Mouse (Mus musculus) lung, embryonic 16.5 days (tissue): ENCODE data around the gene Brd1. TPM values are rescaled to one million over a fixed set of nuclear protein-coding genes. Genes with fewer than 3 reads are reported as not detected.

Source experiments
- ATAC-seq: fragments of 200-750 bp; cut with Nextera tagmentation; 2 replicates; pipeline ENCODE4 v1.8.0; 2017; ENCODE audit warnings: low read depth, mild to moderate bottlenecking, moderate library complexity
- H3K27ac ChIP-seq: fragments of 300-500 bp; sonication (generic); 2 replicates; pipeline ENCODE4 v1.5.1; 2014; ENCODE audit warnings: mild to moderate bottlenecking, control low read depth, low read length
- H3K27me3 ChIP-seq: fragments of 300-500 bp; sonication (generic); 2 replicates; pipeline ENCODE4 v1.6.1; 2014; ENCODE audit warnings: low read depth, low read length, mixed read lengths; ENCODE audit not compliant: control insufficient read depth, insufficient read depth
- H3K36me3 ChIP-seq: fragments of 300-500 bp; sonication (generic); 2 replicates; pipeline ENCODE4 v1.6.1; 2014; ENCODE audit warnings: low read length; ENCODE audit not compliant: control insufficient read depth, insufficient read depth
- H3K4me1 ChIP-seq: fragments of 300-500 bp; sonication (generic); replicated peaks from 2 replicates; pipeline ENCODE4 v1.6.1; 2014; ENCODE audit warnings: low read length, mixed read lengths; ENCODE audit not compliant: control insufficient read depth, insufficient read depth
- H3K4me2 ChIP-seq: fragments of 300-500 bp; sonication (generic); 2 replicates; pipeline ENCODE4 v1.6.1; 2014; ENCODE audit warnings: low read depth, low read length, control low read depth
- H3K4me3 ChIP-seq: fragments of 300-500 bp; sonication (generic); 2 replicates; pipeline ENCODE4 v1.5.1; 2014; ENCODE audit warnings: mild to moderate bottlenecking, low read length, control low read depth
- H3K9ac ChIP-seq: fragments of 300-500 bp; sonication (generic); 2 replicates; pipeline ENCODE4 v1.6.1; 2014; ENCODE audit warnings: low read length, control low read depth
- H3K9me3 ChIP-seq: fragments of 300-500 bp; sonication (generic); 2 replicates; pipeline ENCODE4 v1.6.1; 2016; ENCODE audit warnings: low read length; ENCODE audit not compliant: control insufficient read depth
- WGBS: fragments of 180-500 bp; shearing (Covaris S2); extraction: QIAGEN DNeasy Blood & Tissue Kit; methylation state at CpG from one replicate; pipeline ENCODE4 v1.1.7; 2014; 5-methylcytosine and 5-hydroxymethylcytosine counted together
- polyA plus RNA-seq: library from polyadenylated mRNA; unstranded; fragments of >200 nt; fragmentation: Nextera tagmentation; extraction: Ambion mirVana; gene quantifications from 2 replicates; pipeline ENCODE4 v1.2.1, GENCODE M21; 2015

Gene Brd1
- polyA plus RNA-seq, 1 experiment from 2014 or later: 17.7 TPM

DNA sequence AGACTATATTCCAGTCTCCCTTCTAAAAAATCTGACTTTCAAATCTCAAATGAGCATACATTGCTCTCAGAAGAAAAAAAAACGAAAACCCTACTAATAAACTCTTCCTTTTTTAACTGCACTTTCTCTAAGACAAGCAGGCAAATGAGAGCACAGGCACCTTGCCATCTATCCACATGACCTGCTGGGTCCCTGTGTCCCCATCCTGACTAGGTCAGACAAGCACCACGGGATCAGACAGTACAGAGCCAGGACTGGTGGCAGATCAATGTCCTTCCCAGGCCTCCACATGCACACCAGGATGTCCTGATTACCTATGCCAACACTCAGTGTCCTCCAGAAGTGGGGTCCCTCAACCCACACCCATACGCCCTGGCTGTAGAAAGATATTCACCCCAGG lies 72.4 kb downstream of the Brd1 start:
- Histone ChIP-seq H3K27ac (no peak overlapping the region), H3K27me3 (no peaks in the 10 kb centered on the region), H3K9me3 (no peaks in the 10 kb centered on the region), H3K4me3 (no peak overlapping the region), H3K4me2 (no peak overlapping the region), H3K36me3 (no peaks in the 10 kb centered on the region), H3K9ac (no peak overlapping the region), H3K4me1 (no peaks in the 10 kb centered on the region)
- WGBS: 51% methylated on average over 3 of the region's 3 CpGs
- ATAC-seq: no peak

DNA sequence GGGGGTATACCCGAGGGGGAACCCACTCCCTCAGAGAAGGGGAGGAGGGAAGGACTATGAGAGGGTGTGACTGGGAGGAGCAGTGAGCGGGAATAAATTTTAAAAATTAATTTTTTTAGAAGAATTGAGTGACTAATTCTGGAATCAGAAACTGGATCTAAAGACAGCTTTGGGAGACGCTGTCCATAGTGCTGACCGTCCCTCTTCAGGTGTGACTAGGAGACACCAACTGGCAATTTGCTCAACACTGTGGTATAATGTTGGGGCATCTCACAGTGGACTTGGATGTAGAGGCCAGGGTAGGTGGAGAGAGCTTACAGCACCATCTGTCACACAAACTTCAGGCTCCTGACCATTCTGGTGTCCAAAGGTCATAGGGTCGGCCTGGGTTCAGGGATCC lies 82.0 kb downstream of the Brd1 start:
- 49% methylated on average over 5 of the region's 5 CpGs for WGBS
- Histone ChIP-seq H3K9me3 (no peaks in the 10 kb centered on the region), H3K4me1 (no peaks in the 10 kb centered on the region), H3K4me2 (no peak overlapping the region), H3K4me3 (no peak overlapping the region), H3K27ac (no peak overlapping the region), H3K36me3 (no peaks in the 10 kb centered on the region), H3K9ac (no peak overlapping the region), H3K27me3 (no peaks in the 10 kb centered on the region)
- no peak for ATAC-seq

DNA sequence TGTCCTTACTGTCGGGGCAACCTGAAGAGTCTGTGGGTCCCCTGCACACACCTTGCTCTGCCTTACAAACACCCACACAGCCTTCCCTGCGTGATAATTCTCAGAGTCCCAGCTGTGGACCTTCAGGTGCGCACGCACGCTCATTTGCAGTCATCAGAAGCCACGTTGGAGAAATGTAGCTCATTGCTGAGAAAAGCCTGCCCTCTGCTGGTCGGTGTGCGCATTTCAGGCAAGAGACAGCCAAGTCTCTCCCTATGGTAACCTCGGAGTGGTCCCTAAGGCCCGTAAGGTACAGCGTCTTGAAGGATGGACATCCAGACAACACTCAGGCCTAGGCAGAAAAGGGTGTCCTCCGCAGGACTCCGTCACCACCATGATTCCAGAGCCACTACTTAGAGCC lies 83.0 kb downstream of the Brd1 start:
- no peak overlapping the region for H3K4me3 ChIP-seq
- no peak overlapping the region for H3K27ac ChIP-seq
- no peak overlapping the region for H3K4me2 ChIP-seq
- H3K9me3 ChIP-seq: no peaks in the 10 kb centered on the region
- H3K27me3 ChIP-seq: no peaks in the 10 kb centered on the region
- no peak overlapping the region for H3K9ac ChIP-seq
- no peak for ATAC-seq
- no peaks in the 10 kb centered on the region for H3K36me3 ChIP-seq
- H3K4me1 ChIP-seq: no peaks in the 10 kb centered on the region
- 24% methylated on average over 13 of the region's 13 CpGs for WGBS

Other genes with a start within 250 kb of the Brd1 start
- gene Zdhhc25, start 133.9 kb downstream of the Brd1 start, polyA plus RNA-seq: not detected in 2 replicates
- gene Zbed4, start 17.4 kb upstream of the Brd1 start, polyA plus RNA-seq: 15.0 and 16.2 TPM in 2 replicates
- 13.5 and 14.4 TPM in 2 replicates for gene Alg12, start 85.1 kb upstream of the Brd1 start, polyA plus RNA-seq
- 99.5 and 110 TPM in 2 replicates for gene Creld2, start 85.4 kb upstream of the Brd1 start, polyA plus RNA-seq
- 64.1 and 68.0 TPM in 2 replicates for gene Pim3, start 128.0 kb upstream of the Brd1 start, polyA plus RNA-seq
- gene Ttll8, start 220.2 kb upstream of the Brd1 start, polyA plus RNA-seq: not detected in 2 replicates
- 1.1 and 2.4 TPM in 2 replicates for gene Mlc1, start 244.8 kb upstream of the Brd1 start, polyA plus RNA-seq
- 1.1 and 1.2 TPM in 2 replicates for gene Mov10l1, start 248.7 kb upstream of the Brd1 start, polyA plus RNA-seq